ENCODE assay signal across 21 mouse cellular contexts in the genomic region with DNA sequence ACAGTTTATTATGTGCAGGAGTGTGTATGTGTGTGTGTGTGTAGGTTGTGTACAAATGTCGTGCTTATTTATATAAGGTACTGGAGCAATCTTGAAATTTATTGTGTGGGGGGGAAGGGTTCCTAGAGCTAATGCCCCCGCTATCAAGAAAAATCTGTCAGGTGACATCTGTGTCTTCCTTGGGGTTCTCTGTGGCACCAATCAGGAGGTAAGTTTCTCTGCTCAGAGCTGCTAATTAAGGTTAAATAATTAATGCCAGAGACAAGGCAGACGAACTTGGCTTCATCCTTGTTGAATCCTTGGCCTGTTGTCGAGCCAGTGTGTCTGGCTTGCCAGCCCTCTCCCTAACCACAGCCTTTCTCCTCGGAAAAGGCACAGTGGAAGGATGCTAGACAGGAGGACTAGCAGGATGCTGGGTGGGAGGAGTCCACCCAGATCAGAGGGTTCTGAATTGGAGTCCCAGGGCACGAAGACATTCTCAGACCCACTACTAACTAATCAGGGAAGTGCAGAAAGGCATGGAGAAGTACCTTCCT.
DNase-seq lines count a peak whose midpoint lies in the region; ATAC-seq and TF ChIP-seq lines count a peak whose summit lies in the region.
"Had no signal": no experiment of that assay in that cellular context is flagged by ENCODE, and none has a peak within 500 bp of the region (broad histone marks: within the 10 kb centered on the region; RNA-seq: fewer than 3 reads in every experiment).

No protein-coding gene starts in this region.

- WGBS in forebrain, embryonic 14.5 days, result 42% methylated on average over 6 of the region's 6 CpGs
- 45% methylated on average over 6 of the region's 6 CpGs for WGBS in forebrain, postnatal 0 days
- WGBS in neural tube, embryonic 13.5 days, result 61% methylated on average over 6 of the region's 6 CpGs
- WGBS in neural tube, embryonic 15.5 days, result 52% methylated on average over 6 of the region's 6 CpGs

- H3K4me1 ChIP-seq in forebrain, embryonic 14.5 days (ENCODE audit: control insufficient read depth, insufficient read depth, low read length), result 0 out of 2 replicates have a peak, but pooled peaks cover 3% of the 10 kb centered on the region
- H3K4me1 ChIP-seq in forebrain, postnatal 0 days (ENCODE audit: insufficient read depth), result no peaks in the 10 kb centered on the region
- H3K4me1 ChIP-seq in neural tube, embryonic 13.5 days (replicated peaks), result peaks cover 41% of the 10 kb centered on the region
- 0 out of 2 replicates have a peak, but pooled peaks cover 10% of the 10 kb centered on the region for H3K4me1 ChIP-seq in neural tube, embryonic 15.5 days
- H3K4me1 ChIP-seq: liver, embryonic 15.5 days; lung, embryonic 15.5 days had no signal

- H3K4me3 ChIP-seq in forebrain, embryonic 14.5 days (ENCODE audit: low read depth, low read length), result no peak overlapping the region
- no peak overlapping the region for H3K4me3 ChIP-seq in forebrain, postnatal 0 days (ENCODE audit: low read depth, low read length)
- H3K4me3 ChIP-seq in neural tube, embryonic 13.5 days, result no peak overlapping the region
- no peak overlapping the region for H3K4me3 ChIP-seq in neural tube, embryonic 15.5 days (replicated peaks)
- H3K4me3 ChIP-seq: embryonic facial prominence, embryonic 12.5 days; heart, embryonic 10.5 days; limb, embryonic 10.5 days; liver, embryonic 15.5 days; lung, embryonic 15.5 days had no signal

- ATAC-seq in forebrain, embryonic 14.5 days, result peak; percentile 44
- ATAC-seq in forebrain, postnatal 0 days, result no peak
- 0 out of 2 replicates have a peak, but pooled peaks have one; percentile 46 for ATAC-seq in neural tube, embryonic 13.5 days (ENCODE audit: low read depth)
- ATAC-seq in neural tube, embryonic 15.5 days (ENCODE audit: low FRiP score), result no peak
- ATAC-seq: activated CD4-positive, CD25-positive, alpha-beta regulatory T cell, adult 4 months; intestine, embryonic 16.5 days had no signal

- 0 out of 2 replicates have a peak overlapping the region, but pooled peaks have one; percentile 17 for H3K27ac ChIP-seq in forebrain, embryonic 14.5 days (ENCODE audit: low read depth, low read length)
- H3K27ac ChIP-seq in forebrain, postnatal 0 days (ENCODE audit: low read depth, low read length), result no peak overlapping the region
- H3K27ac ChIP-seq in neural tube, embryonic 13.5 days (replicated peaks), result peak overlapping the region; percentile 59
- no peak overlapping the region; the same call in 1 of the 2 replicates for H3K27ac ChIP-seq in neural tube, embryonic 15.5 days (replicated peaks)
- H3K27ac ChIP-seq: embryonic facial prominence, embryonic 12.5 days; heart, embryonic 10.5 days; limb, embryonic 10.5 days; liver, embryonic 15.5 days; lung, embryonic 15.5 days had no signal

- no peak for TF ChIP-seq CTCF in forebrain, postnatal 0 days (IDR thresholded peaks at IDR 0.05; ENCODE audit: low read depth)

- H3K4me2 ChIP-seq in forebrain, embryonic 14.5 days (ENCODE audit: low read length), result no peak overlapping the region
- no peak overlapping the region for H3K4me2 ChIP-seq in forebrain, postnatal 0 days (ENCODE audit: low read depth)
- H3K4me2 ChIP-seq in neural tube, embryonic 13.5 days, result no peak overlapping the region
- H3K4me2 ChIP-seq in neural tube, embryonic 15.5 days, result no peak overlapping the region
- H3K4me2 ChIP-seq: embryonic facial prominence, embryonic 12.5 days; liver, embryonic 15.5 days; lung, embryonic 15.5 days had no signal

- peak; percentile 19 for DNase-seq in cerebellum, adult 11-12 months
- DNase-seq in cerebellum, adult 11 months, result no peak
- peak; percentile 56 for DNase-seq in forebrain, embryonic 14.5 days (ENCODE audit: low spot score)
- DNase-seq in forebrain, postnatal 0 days, result no peak
- DNase-seq in lung, postnatal 36 days, result no peak
- DNase-seq: adrenal gland, adult 8-10 months; kidney, adult 9 months; kidney, postnatal 14 days; liver; lung, postnatal 4 days; thymus, adult 18-20 months; thymus, postnatal 36 days had no signal

- no peaks in the 10 kb centered on the region for H3K9me3 ChIP-seq in forebrain, embryonic 14.5 days (replicated peaks; ENCODE audit: control insufficient read depth, low read length)
- no peaks in the 10 kb centered on the region for H3K9me3 ChIP-seq in forebrain, postnatal 0 days (ENCODE audit: low read length)
- no peaks in the 10 kb centered on the region for H3K9me3 ChIP-seq in neural tube, embryonic 13.5 days
- H3K9me3 ChIP-seq in neural tube, embryonic 15.5 days (replicated peaks), result no peaks in the 10 kb centered on the region
- H3K9me3 ChIP-seq: embryonic facial prominence, embryonic 12.5 days; heart, embryonic 10.5 days; limb, embryonic 10.5 days; liver, embryonic 15.5 days; lung, embryonic 15.5 days had no signal

- no peaks in the 10 kb centered on the region for H3K36me3 ChIP-seq in forebrain, embryonic 14.5 days (ENCODE audit: control insufficient read depth, insufficient read depth, low read length)
- H3K36me3 ChIP-seq in forebrain, postnatal 0 days (ENCODE audit: insufficient read depth), result no peaks in the 10 kb centered on the region
- H3K36me3 ChIP-seq in neural tube, embryonic 13.5 days, result no peaks in the 10 kb centered on the region
- H3K36me3 ChIP-seq in neural tube, embryonic 15.5 days, result no peaks in the 10 kb centered on the region
- H3K36me3 ChIP-seq: embryonic facial prominence, embryonic 12.5 days; heart, embryonic 10.5 days; limb, embryonic 10.5 days; liver, embryonic 15.5 days; lung, embryonic 15.5 days had no signal

- no peak overlapping the region for H3K9ac ChIP-seq in forebrain, embryonic 14.5 days (ENCODE audit: low read length)
- H3K9ac ChIP-seq in forebrain, postnatal 0 days, result no peak overlapping the region
- H3K9ac ChIP-seq in neural tube, embryonic 13.5 days, result no peak overlapping the region
- no peak overlapping the region for H3K9ac ChIP-seq in neural tube, embryonic 15.5 days (replicated peaks)
- H3K9ac ChIP-seq: embryonic facial prominence, embryonic 12.5 days; liver, embryonic 15.5 days; lung, embryonic 15.5 days had no signal

- no peaks in the 10 kb centered on the region for H3K27me3 ChIP-seq in forebrain, embryonic 14.5 days (replicated peaks; ENCODE audit: control insufficient read depth, insufficient read depth, low read length)
- H3K27me3 ChIP-seq in forebrain, postnatal 0 days (ENCODE audit: insufficient read depth, low read length), result no peaks in the 10 kb centered on the region; the same call in 1 of the 2 replicates
- H3K27me3 ChIP-seq in neural tube, embryonic 13.5 days, result no peaks in the 10 kb centered on the region
- no peaks in the 10 kb centered on the region for H3K27me3 ChIP-seq in neural tube, embryonic 15.5 days (replicated peaks)
- H3K27me3 ChIP-seq: embryonic facial prominence, embryonic 12.5 days; liver, embryonic 15.5 days; lung, embryonic 15.5 days had no signal

Comparison
In these comparisons a context has a peak if more than half of its experiments do, and no peak if none do; other contexts are left out.
1. DNase-seq: peak in cerebellum, adult 11-12 months (single experiment) and forebrain, embryonic 14.5 days (single experiment); none in cerebellum, adult 11 months (single experiment), forebrain, postnatal 0 days (single experiment) and lung, postnatal 36 days (single experiment).
2. ATAC-seq: peak in forebrain, embryonic 14.5 days (single experiment) and neural tube, embryonic 13.5 days (single experiment); none in forebrain, postnatal 0 days (single experiment) and neural tube, embryonic 15.5 days (single experiment).
3. H3K27ac ChIP-seq: peak in forebrain, embryonic 14.5 days (single experiment) and neural tube, embryonic 13.5 days (single experiment); none in forebrain, postnatal 0 days (single experiment) and neural tube, embryonic 15.5 days (single experiment).